Mouse (Mus musculus) induced T-regulatory cell, adult 2 months (primary cell): ENCODE measurements around the gene Dysf.
"Not testable (repeated sequence)": the region's sequence is repeated elsewhere in the genome, so short reads cannot be mapped to it uniquely, and the experiment has no call there.

Experiments
- DNase-seq: peaks from one replicate; pipeline ENCODE4 v3.0.0-alpha.2; 2012; ENCODE audit warnings: low read depth

Dysf gene

GRCm38 (mm10) chr6:84008363-84009171 is at the start of gene Dysf:
Gene Dysf (plus strand): TSS chr6:84008590.
- no peak for DNase-seq

- DNase-seq = no peak
These were observed 20.7 kb upstream of the Dysf start for GRCm38 (mm10) chr6:83987642-83988041.

GRCm38 (mm10) chr6:84002716-84003115 is 5.7 kb upstream of the Dysf start:
- no peak for DNase-seq

GRCm38 (mm10) chr6:84004295-84004694 is 4.1 kb upstream of the Dysf start:
- DNase-seq = no peak

- DNase-seq = no peak
These were observed 932 bp downstream of the Dysf start for GRCm38 (mm10) chr6:84009172-84009872.

- DNase-seq = no peak
These were observed 1.5 kb downstream of the Dysf start for GRCm38 (mm10) chr6:84009915-84010302.

DNA sequence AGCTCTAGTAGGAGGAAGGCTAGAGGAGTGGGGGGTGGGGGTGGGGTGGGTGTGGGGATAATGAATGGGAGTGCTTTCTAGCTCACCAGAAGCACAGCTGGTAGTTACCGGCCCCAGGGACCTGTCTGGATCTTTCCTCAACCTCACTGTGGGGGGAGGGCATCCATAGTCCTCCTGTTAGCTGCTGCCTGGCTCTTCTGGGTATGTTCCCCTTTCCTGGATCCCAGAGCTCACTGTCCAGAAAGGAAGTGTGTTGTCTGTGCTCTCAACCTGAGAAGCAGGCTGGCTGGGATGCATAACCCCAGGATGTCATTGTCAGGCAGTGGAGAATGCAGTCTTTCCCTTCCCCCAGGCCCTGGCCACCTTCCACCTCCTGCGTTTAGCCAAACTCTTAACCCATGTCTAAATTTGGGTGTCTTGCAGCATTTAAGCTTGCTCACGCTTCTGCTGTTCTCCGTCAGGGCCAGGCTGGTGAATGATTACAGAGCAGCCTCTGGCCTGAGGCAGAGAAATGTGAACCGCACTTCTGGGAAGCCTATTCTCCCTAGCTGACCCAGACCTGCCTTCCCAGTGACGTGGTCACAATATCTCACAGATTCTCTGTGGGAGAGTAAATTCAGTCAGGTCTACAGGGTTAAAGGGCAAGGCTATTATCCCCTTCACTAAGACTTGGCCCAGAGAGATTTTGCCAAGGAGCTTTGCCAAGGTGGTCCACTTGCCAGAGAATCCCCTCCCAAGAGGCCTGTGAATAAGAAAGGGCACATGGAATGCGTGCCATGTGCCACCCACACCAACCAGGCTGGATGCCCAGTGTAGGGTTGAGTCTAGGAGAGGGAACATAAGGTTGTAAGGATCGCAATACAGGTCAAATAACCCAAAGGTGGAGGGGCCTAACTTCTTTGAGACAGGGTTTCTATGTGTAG is 2.2 kb downstream of the Dysf start:
- no peak for DNase-seq

- DNase-seq = not testable (repeated sequence)
These were observed 6.7 kb downstream of the Dysf start for GRCm38 (mm10) chr6:84014961-84015683.

GRCm38 (mm10) chr6:84016851-84017250 is 8.5 kb downstream of the Dysf start:
- no peak for DNase-seq

GRCm38 (mm10) chr6:84017392-84017791 is 9.0 kb downstream of the Dysf start:
- DNase-seq = no peak

GRCm38 (mm10) chr6:84018906-84019550 is 10.6 kb downstream of the Dysf start:
- DNase-seq = no peak

- no peak for DNase-seq
These were observed 11.6 kb downstream of the Dysf start for GRCm38 (mm10) chr6:84020002-84020401.

DNA sequence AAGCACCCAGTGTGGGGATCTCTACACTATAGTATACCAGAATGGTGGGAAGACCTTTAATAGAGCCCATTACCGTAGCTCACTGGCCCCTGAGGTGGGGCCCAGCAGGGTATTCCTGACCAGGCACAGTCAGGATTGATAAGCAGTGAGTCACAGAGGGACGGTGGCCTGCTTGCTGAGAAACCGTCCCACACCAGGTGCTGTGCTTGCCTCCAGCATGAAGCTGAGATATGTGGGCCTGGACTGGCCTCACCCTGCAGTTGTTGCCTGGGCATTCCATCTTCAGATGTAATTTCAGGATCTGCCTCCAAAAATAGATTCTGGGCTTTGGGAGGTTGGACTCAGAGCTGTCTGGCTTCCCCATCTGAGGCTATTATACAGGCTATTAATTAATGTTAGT is 13.6 kb downstream of the Dysf start:
- DNase-seq = no peak

DNA sequence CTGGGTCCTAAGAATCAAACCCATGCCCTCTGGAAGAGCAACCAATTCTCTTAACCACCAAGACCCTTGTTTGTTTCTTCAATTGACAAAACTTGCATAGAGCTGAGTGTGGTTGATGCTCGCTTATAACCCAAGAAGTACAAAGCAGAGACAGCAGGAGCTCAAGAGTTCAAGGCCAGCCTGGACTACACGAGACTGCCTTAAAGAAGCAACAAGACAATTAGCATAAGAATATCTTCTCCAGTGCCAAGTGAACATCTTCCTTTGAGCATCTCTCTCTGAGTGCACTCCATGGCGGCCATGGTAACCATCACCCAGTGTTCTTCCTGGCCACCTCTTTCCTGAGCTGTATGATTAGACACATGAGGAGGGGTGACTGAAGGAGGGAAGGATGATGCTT is 17.2 kb downstream of the Dysf start:
- DNase-seq = no peak

DNA sequence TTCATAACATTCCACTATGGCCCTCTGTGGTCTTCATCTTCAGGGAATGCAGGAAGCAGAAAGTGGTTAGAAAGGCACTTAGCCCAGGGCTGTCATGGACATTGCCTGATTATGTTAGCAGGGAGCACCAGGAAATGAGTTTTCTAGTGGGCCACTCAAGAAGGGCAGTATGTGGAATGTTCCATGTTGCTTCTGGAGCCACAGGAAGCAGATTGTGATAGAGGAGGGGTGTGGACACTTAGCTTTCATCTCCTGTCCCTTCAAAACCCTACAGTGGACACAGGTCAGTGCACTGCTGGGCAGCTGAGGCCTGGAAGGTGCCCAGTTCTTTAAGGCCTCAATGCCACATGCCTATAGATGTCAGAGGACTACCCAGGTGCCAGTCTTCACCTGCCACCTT is 20.4 kb downstream of the Dysf start:
- no peak for DNase-seq

DNA sequence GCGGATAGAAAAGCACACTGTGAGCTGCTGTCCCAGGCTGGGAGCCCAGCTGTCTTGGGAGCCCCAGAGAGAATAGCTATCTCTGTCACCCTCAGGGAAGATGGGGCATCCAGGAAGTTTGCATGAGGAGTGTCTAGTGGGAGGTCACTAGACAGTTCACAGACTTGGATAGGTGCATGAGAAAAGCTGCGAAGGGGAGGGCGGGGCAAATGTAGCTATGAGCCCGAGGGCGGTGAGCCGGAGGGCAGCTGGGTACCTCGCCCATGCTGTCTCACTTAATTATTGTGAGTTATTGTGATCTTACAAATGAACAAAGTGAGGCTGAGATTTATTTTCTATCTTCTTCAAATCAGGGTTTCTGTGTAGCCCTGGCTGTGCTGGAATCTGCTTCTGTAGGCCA is 21.4 kb downstream of the Dysf start:
- no peak for DNase-seq

- not testable (repeated sequence) for DNase-seq
These were observed 24.1 kb downstream of the Dysf start for GRCm38 (mm10) chr6:84032516-84032915.

GRCm38 (mm10) chr6:84043251-84043940 is 35.0 kb downstream of the Dysf start:
- no peak for DNase-seq

DNA sequence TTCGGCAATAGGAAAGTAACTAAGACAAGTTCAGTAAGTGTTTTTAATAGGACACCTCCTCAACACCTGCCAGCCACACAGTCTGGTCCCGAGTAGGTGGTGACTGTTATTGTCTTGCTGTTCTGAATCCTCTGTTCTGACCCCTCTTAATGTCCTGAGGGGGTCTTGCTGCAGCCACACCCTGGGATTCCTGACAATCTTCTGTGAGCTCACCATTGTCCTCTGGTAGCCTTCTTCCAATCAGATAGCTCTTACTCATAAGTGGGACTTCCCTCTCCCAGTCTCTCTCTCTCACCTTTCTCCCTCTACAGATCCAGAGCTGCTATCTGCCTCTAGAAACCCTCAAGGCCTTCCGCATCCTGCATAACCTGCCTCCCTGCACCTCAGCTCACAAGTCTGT is 36.3 kb downstream of the Dysf start:
- DNase-seq = no peak

DNA sequence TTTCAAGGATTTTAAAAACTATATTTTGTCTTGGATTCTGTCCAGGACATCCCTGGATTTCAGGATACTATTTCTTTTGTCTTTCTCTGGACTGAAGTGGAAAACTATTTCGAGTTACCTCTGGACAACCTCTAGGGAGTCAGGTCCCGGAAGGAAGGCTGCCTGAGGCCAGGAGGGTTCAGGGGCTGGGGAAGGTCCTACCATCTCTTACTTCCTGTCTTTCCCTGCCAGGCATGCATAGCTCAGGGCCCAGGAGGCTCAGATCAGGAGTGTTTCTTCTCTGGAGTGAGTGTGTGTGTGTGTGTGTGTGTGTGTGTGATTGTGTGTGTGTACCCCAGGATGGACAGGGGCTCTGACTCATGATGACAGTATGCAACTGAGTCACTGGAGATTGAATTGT is 40.5 kb downstream of the Dysf start:
- DNase-seq = no peak

- no peak for DNase-seq
These were observed 41.8 kb downstream of the Dysf start for GRCm38 (mm10) chr6:84050238-84050637.
